Mouse (Mus musculus): ENCODE results near the gene Ctsa.

DNA sequence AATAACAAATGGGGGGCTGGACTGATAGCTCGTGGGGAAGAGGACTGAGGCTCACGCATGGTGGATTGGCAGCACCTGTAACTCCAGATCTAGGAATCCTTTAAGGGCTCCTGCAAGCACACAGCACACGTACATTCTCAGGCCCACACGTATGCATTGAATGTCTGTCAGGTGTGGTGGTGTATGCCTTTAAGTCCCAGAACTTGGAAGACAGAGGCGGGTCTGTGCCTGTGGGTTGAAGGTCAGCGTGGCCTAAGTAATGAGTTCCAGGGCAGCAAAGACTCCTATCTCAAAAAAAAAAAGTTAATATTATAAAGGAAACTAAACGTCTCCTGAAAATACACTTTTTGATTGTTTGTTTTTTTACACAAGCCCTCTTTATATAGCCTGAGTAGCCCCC, 26.1 kb upstream of the Ctsa start:
- TF ChIP-seq CTCF (IDR thresholded peaks at IDR 0.05; ENCODE audit: extremely low read depth, insufficient read depth, insufficient read length, insufficient replicate concordance) (no peak), POLR2A (IDR thresholded peaks at IDR 0.05; ENCODE audit: low read depth, low read length) (no peak)
